Mouse (Mus musculus) adrenal gland, adult 2 months (tissue): Measurements from ENCODE around the gene B4galt5. TPM values are rescaled to one million over a fixed set of nuclear protein-coding genes. Genes with fewer than 3 reads are reported as not detected.
A peak's percentile ranks its signal among the peaks of the same experiment; 100 is the strongest.

ENCODE experiments used
- DNase-seq: peaks from one replicate; pipeline ENCODE4 v3.0.0; 2021
- polyA plus RNA-seq: library from polyadenylated mRNA; depleted of rRNA; stranded (reverse); fragments of >200 nt; gene quantifications from 2 replicates; pipeline ENCODE4 v1.2.3, GENCODE M21; 2012
- total RNA-seq, 2 experiments: library from RNA; stranded (reverse); gene quantifications; 2 replicates each; pipeline ENCODE4 v1.2.3; 2021

Gene B4galt5
- total and polyA plus RNA-seq, 3 experiments: 47.6 to 113 (median 92.7) TPM

DNA sequence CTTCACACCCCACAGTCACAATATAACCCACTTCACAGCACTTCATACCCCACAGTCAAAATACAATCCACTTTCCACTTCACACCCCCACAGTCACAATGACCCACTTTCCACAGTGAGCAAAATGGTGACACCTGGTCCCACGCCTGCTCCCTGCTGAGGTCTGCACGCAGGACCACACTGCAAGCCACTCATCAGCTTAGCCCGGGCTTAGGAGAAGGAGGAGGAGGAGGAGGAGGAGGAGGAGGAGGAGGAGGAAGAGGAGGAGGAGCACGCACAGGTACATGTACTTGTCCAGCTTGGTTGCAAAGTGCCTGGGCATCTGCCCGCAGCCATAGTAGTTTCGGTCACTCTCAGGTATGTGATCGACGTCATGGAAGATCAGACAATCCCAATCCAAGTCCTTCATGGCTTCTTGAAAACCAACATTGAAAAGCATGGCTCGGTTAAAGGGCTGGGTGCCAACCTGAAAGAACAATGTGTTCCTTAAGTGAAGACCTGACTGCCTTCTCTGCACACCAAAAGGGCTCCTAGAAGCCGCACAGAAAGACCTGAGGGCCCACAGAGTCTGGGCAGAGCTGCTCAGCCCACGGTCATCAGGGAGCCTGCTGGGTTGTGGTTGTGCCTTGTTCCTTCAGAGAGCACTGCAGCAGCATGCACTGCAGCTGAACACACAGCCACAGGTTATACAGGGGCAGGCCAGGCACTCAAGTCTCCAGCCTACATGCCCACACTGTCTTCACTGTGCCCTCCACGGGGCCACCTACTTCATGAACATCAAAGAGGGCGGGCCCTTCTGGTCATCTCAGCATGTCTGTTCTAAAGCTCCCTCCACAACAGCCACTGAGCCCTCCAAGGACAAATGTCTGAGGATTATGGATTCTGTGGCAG lies 43.4 kb downstream of the B4galt5 start:
- peak; percentile 10 for DNase-seq

- peak; percentile 37 for DNase-seq
Measured at GRCm38 (mm10) chr2:167304651-167305381, 44.2 kb downstream of the B4galt5 start.

GRCm38 (mm10) chr2:167303806-167304205 lies 45.2 kb downstream of the B4galt5 start:
- peak; percentile 14 for DNase-seq

- DNase-seq: peak; percentile 23
Measured at GRCm38 (mm10) chr2:167303196-167303595, 45.8 kb downstream of the B4galt5 start.

DNA sequence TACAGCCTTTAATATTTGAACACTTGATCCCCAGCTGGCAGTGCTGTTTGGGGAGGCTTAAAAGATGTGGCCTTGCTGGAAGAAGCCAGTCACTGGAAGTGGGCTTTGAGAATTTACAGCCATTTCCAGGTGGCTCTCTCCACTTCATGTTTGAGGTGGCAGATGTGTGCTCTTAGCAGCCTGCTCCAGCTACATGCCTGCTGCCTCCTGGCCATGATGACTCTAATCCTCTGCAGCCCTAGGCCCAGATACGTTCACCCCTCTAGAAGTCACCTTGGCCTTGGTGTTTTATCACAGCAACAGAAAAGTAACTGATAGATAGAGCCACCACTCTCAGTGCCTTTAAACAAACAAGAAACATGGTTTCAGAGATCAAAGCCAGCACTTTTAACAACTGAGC lies 46.3 kb downstream of the B4galt5 start:
- DNase-seq: no peak

DNA sequence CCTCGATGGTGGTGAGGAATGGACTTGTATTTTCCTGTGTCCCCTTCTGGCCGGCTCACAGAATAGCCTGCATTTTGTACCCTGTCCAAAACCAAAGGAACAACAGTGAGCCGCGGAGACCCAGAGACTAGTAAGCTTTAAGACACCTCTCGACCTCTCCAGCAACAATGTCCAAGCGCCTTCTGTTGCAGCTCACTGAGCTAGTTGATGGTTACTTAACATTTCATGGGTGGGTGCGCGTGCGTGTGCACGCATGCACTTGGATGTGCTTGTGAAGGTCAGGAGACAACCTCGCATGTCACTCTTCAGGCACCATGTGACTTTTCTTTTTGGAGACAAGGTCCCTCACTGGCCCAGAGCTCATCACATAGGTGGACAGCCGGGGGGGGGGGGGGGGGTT lies 47.0 kb downstream of the B4galt5 start:
- DNase-seq: peak; percentile 21

DNA sequence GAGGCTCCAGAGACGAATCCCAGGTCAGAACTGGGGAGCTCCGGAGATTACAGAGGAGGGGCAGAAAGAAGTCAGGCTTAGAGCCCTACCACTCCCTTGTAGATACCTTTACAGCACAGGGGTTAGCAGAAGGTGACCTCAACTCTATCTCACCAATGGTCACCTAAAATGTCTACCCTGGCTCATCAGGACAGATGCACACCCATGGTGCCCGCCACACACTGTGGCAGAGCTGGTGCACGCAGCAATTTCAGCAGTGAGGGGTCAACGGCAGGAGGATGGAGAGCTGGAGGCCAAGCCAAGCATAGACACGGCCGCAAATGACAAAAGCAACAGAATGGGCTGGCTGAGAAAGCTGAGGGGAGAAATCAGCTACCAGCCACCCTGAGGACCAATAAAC lies 47.4 kb downstream of the B4galt5 start:
- no peak for DNase-seq

- DNase-seq: peak; percentile 8
Measured at GRCm38 (mm10) chr2:167300943-167301497, 48.0 kb downstream of the B4galt5 start.

DNA sequence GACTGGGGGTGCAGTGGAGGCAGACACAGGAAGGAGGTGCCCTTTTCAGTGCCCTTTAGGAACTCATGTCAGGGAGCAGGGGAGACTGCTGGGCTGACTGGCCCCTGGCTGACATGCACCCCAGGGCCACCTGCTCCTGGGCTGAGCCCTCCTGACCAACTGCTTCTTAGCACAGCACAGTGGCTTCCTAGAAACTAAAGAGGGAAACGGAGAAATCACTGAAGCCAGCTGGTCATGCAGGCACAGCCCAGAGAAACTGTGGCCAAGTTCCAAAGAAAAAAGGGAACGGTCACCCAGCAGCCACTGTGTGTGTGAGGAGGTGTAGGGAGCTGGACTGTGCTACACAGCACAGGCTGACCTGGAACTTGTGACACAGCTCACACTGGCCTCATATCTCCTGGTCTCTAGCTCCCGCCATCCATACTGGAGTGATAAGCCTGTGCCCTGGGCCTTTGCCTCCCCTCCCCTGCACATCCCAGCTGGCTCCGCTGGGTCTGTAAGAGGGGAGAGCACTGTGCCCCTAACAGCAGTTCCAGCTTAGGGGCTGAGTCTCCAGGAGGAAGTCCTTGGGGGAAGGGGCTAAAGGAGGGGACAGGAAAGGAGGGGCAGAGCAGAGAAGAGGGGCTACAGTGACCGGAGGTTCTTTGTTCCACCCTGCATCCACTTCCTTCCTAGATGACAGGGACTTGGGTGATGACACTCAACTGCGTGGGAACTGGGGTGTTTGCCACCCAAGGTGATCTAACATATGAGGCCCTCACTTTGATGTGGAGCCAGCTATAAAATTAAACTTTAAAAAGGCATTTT lies 48.9 kb downstream of the B4galt5 start:
- peak; percentile 24 for DNase-seq

DNA sequence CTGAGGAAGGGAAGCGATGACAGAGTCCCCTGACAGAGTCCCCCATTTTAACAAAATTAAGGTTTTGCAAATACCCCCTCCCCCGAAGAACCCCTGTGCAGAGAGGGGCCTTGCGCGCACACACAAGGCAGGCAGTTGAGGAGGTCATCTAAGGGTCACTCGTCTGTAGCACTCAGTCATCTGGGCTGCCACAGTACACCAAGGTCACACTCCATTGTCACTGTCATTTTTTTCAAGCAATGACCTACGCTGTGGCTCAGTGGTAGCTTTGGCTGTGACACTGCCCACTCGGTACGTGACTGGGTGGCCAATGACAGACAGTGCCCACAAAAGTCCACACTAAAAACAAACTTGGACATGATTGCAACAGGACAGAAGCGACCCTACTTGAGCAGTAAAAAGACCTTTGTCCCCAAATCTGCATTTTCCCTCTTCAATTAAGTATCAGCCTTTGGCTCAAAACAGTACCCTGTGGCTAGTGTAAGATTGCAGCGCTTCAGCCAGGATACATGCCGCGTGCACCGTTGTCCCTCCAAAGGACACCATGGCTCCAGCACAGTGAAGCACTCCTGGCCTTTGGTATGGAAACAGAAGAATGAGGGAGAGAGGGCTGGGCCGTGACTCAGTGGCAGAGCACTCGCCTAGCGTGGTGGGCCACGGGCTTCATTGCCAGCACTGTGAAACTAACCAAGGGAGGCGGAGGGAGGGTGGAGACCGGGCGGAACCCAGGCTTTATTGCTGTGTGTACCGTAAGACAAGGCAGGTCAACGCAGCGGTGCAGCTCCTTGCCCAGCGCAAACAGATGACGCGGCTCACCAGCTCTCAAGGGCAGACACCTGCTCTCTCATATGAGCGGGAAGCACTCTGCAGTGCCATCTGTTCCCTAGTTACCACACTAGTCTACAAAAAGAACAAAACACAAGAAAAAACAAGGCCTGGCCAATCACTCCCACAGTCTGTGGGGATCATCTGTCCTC lies 50.0 kb downstream of the B4galt5 start:
- DNase-seq: peak; percentile 63

DNA sequence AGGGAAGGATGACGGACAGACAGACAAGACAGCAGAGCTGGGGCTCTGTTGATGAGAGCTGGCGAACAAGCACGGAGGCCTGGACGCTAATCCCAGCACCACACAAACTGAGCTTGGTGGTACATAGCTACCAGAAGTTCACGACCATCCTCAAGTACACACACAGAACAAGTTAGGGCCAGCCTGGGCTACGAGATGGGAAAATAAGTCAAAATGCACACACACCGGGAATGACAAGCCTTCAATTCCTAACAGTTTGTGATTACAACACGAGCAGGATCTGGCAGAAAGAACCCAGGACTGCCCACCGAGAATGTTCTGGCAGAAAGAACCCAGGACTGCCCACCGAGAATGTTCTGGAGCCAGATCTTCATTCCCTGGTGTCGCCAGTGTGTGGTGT lies 51.0 kb downstream of the B4galt5 start:
- DNase-seq: peak; percentile 0

- DNase-seq: peak; percentile 28
Measured at GRCm38 (mm10) chr2:167294926-167295325, 54.1 kb downstream of the B4galt5 start.

DNA sequence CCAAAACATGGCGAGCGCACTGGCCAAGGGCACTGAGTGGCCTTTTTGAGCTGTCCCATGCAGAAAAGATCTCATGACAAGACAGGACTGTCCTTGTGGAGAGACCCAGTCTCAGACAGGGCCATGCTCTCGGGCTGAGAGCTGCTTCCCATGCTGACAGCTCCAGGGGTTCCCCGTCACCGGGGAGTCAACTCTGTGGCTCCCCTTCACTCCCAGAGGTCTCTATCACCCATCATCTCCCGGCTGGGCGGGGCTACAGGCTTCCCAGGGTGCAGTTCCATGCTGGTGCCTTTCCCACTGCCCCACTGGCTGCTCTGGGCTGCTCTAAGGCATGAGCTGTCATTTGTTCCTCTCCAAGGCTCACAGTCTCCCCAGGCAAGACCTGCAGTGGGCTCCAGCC lies 54.8 kb downstream of the B4galt5 start:
- peak; percentile 39 for DNase-seq

GRCm38 (mm10) chr2:167293289-167294085 lies 55.5 kb downstream of the B4galt5 start:
- DNase-seq: peak; percentile 85

- DNase-seq: peak; percentile 63
Measured at GRCm38 (mm10) chr2:167292854-167293253, 56.1 kb downstream of the B4galt5 start.

- peak; percentile 85 for DNase-seq
Measured at GRCm38 (mm10) chr2:167292151-167292591, 56.8 kb downstream of the B4galt5 start.

DNA sequence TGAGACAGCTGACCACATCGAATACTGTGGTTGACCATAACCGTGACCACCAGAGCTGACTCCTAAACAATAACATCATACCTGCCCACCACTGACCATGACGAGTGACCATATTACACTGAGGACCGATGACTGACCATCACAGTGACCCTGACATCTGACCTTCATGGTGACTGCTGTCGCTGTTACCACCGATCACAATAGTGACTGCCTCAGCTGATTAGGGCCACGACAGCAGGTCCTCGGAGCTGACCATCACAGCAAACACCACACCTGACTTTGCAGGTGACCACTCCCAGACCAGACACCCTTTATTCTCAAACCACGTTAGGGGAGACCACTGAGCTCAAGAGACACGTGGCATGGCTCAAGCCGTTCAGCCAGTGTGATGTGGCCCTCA lies 57.3 kb downstream of the B4galt5 start:
- peak; percentile 20 for DNase-seq

GRCm38 (mm10) chr2:167281461-167281860 lies 67.5 kb downstream of the B4galt5 start:
- peak; percentile 1 for DNase-seq

DNA sequence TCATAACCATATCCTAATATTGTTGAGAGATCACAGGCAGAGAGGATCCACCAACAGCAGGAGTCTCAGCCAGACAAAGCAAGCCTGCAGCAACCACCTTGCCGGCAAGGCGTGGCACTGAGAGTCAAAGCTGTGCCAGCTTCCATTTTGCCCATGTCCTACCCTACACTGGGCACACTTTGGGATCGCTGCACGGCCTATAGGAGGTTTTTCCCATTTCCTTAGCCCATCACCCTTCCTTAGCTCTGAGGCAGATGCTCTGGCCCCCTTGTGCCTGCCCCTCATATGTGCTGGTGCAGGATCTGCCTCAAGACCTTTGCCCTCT lies 68.0 kb downstream of the B4galt5 start:
- no peak for DNase-seq
